Mouse (Mus musculus) adipocyte (in vitro differentiated cells): ENCODE data around the gene Cts7.

ENCODE experiments used
- DNase-seq: peaks from one replicate; pipeline ENCODE4 v3.0.0-alpha.2; 2016; ENCODE audit warnings: low spot score

Cts7 gene

GRCm38 (mm10) chr13:61358097-61358496 lies at the start of gene Cts7:
Cts7 (minus strand) TSS chr13:61358197.
- DNase-seq = no peak
